Mouse (Mus musculus) thymus, adult 2 months (tissue): ENCODE measurements around the gene Pcdh15.

Experiments
- CTCF ChIP-seq: fragments of 200-500 bp; IDR thresholded peaks from 2 replicates; pipeline ENCODE4 v1.5.1; 2012; ENCODE audit warnings: mild to moderate bottlenecking, control low read depth, low read length, moderate library complexity, borderline replicate concordance; ENCODE audit not compliant: control insufficient read depth, poor library complexity, insufficient read depth; ENCODE audit errors: extremely low read depth
- POLR2A ChIP-seq: fragments of 200-500 bp; IDR thresholded peaks from 2 replicates; pipeline ENCODE4 v1.6.1; 2012; ENCODE audit warnings: mild to moderate bottlenecking, low read length, control low read depth, moderate library complexity; ENCODE audit not compliant: control insufficient read depth, poor library complexity, insufficient read depth; ENCODE audit errors: extremely low read depth

GRCm38 (mm10) chr10:73878055-73878728 lies 779.0 kb downstream of the Pcdh15 start:
- TF ChIP-seq CTCF (no peak), POLR2A (no peak)
